Mouse (Mus musculus): ENCODE data around the gene Clcnka.

The Clcnka gene

DNA sequence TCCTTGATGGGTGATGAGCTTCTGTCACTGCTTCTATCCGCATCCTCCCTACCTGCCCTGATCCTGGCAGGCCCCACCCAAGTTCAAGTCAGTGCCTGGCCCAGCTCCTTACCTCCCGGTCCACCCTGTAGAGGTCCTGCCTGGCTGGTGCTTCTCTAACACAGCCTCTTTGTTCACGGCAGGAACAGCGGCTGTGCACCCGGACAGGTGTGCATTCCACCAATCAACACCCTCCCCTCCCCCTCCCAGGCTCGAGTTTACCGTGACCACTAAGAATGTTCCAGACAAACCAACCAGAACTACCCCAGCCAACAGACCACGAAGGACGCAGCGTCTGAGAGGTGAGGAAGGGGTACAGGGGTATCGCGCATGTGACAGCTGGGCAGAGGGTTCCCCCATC lies at the start of gene Clcnka:
Clcnka (minus strand) TSS at position 180 of the 400 bp plus-strand sequence.
- DNase-seq (ENCODE audit: low read depth, low spot score): no peak

DNA sequence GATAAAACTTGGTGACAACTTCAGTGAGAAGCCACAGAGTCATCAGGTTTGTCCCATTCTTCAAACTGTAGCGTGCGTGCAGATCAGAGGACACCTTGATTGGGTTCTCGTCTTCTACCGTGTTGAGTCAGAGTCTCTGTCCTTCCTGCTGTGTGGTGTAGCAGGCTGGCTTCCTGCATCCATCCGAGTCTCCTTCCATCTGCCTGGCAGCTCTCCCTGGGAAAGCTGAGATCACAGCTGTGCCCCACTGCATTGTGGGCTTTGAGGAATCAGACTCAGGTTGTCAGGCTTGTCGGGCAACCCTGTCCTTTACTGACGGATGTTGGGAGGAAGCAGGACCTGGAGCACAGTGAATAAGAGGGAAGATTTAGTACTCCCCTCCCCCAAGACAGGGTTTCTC lies 47.7 kb upstream of the Clcnka start:
- DNase-seq (ENCODE audit: low read depth, low spot score): no peak

DNA sequence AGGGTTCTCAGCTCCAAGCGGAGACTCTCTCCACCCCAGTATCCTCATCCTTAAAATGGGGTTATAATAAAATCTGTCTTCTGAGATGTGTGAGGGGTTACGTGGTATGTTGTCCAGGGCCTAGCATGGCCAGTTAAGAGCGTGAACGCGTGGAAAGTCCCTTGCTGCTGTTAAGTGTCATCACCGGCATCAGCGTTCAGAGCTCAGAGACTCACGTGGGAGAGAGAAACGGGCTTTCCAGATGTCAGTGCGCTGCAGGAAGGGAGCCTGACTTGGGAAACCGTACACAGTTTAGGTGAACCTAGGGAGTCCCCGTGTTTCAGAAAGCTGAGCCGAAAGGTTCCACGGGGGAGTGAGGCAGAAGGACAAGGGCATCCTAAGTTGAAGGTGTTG lies 46.8 kb upstream of the Clcnka start:
- DNase-seq (ENCODE audit: low read depth, low spot score): no peak

DNA sequence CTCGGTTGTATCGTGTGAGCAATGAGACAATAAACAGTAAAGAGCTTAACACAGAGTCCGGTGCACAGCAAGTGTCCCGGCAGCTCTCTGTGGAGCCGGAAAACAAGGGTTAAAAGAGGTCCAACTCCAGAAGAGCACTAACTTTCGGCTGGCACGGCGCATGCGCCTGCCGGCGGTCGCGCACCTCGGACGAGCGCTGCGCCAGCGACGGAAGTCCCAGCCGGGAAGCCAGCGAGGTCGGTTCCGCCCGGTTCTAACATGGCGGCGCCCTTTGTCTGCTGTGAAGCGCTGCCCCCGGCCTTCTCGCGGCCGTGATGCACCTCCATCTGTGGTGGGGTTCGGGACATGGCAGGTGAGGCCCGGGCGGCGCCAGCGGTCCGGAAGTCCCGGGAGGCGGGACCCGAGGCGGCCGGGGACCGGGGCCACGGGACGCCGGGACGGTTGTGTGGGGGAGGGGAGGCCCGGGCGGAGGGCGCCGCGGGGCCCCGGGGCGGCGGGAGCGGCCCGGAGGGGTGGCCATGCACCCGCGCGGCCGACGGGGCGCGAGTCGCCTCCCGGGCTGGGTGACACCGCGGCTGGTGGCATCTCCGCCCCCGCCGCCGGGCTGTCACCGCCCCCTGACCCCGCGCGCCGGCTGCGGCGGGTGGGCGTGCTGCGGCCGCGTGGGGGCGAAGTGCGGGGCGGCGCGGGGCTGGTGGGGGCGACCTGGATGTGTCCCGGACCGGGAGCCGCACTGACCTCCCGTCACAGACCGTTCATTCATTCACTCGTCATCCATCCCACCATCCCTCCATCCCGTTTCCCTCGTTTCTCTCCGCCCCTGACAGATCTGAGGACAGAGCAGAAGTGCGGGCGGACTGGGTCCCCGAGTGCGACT lies 46.2 kb upstream of the Clcnka start, which contains the start of gene Zbtb17:
Zbtb17 (plus strand) TSS at position 204 of the 877 bp plus-strand sequence.
- peak; percentile 93 for DNase-seq (ENCODE audit: low read depth, low spot score)

DNA sequence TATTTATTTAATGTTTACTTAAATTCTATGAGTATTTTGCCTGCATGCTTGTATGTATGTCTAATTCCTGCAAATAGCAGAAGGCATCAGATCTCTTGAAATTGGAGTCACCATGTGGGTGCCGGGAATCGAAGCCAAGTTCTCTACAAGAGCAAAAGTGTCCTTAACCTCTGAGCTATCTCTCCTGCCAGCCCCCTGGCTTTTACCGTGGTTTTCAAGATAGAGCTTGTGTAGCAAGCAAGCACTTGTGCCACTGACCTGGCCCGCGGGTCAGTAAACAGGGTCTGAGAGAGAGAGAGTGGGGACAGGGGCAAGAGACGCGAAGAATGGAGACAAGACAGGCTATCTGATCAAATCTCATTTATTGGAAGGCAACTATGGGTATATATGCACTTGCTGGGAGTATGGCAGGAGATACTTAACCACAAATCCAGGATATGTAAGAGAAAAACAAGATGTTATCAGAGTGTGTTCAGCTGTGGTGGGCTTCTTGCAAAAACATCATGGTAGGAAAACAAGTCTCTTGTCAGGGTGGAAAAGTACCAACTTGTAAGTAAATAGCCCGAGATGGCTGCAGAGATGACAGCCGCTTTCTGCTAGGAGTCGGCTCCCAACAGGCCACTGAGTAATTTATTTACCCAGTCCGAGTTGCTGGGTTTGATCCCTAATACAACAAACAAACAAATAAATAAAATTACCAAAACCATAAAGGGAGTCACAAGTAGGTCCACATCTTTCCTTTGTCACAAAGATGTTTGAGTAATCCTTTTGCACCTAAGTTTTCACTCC lies 45.3 kb upstream of the Clcnka start:
- DNase-seq (ENCODE audit: low read depth, low spot score): no peak

DNA sequence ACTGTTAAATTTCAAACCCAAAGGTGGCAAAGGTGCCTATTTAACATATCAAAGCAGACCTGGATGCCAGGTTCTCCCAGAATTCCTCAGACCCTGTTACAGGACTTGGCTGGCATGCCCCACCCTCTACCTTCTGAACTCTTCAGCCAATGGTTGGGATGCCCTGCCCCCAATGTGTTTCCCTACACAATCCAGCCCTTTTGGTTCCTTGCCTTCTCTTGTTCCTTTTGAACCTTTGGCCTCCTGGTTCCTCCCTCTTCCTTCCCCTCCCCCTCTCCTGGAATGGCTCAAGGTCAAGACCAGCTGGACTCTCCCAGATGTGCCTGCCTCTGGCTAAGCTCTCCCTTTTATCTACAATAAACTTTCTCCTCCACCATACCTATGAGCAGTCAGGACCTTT lies 42.4 kb upstream of the Clcnka start:
- no peak for DNase-seq (ENCODE audit: low read depth, low spot score)

DNA sequence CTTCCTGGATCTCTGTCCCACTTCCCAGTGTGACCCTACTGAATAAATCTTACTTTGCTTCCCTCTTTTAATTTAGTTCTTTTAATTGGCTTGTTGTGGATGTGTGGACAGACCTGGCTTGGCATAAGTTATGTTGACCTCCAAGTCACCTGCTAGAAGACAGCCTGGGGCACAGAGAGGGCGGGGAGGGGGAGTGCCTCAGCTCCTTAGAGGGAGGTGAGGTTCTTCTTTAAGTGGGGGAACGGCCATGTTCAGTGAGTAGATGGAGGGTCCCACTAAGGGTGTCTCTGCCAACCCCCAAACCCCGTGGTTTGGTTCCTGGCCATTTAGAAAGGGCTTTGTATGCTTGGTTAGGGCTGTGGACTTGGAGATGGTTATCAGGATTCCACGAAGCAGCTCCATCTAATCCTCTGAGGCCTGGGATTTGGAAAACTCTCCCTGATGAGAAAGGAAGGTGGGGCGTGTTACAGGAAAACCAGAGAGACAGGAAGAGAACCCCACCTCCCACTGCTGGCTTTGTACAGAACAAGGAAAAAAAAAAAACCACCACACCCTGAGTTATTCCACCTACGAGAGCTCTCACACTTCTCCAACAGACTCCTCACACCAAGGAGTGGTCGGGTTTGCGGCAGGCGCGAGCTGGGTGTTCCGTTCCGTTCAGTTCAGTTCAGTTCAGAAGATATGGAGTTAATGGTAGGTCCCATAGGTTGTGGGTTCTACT lies 40.7 kb upstream of the Clcnka start:
- DNase-seq (ENCODE audit: low read depth, low spot score): no peak

DNA sequence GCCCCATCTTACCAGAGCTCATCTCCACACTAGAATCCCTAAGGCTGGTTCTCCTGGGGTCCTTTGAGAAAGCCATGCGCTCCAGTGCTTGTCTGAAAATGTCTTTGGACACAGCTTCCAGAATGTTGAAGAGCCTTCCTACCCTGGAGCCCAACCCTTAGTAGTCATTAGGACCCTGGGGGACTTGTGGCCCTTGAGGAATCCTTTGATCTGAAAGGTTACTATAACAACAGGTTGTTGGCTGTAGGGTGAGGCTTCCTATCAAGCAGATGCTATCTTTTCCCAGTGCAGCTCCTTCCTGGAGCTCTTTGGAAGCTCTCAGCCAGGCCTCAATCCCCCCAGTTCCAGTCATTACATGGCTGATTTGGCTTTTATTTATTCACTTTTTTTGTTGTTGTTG lies 37.5 kb upstream of the Clcnka start, which contains the start of gene Srarp:
Srarp (minus strand) TSS at position 132 of the 400 bp plus-strand sequence.
- DNase-seq (ENCODE audit: low read depth, low spot score): no peak

DNA sequence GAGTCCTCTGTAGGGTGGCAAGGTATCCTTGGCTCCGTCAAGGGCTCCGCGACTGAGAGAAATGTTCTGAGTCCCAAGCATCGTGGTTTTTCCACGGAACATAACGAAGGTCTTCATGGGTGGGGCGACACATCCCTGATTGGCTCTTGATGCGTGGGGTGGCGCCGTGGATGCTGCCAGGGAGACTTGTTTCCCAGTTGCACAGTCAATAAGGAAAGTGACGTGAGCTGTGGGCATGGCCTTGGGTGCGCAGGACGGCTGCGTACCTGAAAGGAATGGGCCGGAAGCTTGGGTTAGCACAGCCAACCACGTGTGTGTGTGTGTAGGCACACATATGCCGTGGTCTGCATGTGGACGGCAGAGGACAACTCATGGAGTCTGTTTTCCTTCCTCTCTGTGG lies 34.7 kb upstream of the Clcnka start:
- no peak for DNase-seq (ENCODE audit: low read depth, low spot score)

DNA sequence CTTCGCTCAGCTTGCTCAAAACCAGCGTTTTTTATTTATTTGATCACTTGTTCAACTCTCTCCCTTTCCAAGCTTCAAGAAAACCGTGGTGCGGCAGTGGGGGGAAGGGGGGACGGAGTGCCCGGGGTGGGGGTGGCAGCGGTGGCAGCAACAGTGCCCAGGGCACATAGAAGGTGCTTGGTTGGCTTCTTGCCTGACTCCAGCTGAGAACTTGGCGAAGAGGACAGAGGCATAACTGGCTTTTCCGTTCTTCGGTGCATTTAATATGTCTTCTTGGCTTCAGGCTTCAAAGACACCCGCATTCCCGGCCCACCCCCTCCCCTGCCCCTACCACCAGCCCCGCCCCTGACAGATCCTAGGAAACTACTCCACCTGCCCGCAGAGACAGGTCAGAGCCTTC lies 34.1 kb upstream of the Clcnka start:
- DNase-seq (ENCODE audit: low read depth, low spot score): no peak

DNA sequence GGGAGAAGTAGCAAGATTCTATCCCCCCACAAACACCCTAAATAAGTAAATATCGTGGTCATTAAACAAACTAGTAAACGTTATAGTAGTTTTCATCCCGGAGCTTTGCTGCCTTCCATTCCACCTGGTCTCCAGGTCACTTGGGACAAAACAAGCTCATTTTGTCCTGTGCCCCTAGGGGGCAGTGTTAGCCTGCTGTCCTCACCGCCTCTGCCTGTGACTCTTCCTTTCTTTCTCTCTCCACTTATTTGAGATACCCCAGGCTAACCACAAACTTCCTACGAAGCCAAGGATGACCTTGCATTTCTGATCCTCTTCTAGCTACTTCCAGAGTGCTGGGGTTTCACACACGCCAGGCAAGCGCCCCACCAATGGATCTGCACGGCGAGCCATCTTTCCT lies 32.5 kb upstream of the Clcnka start:
- peak; percentile 71 for DNase-seq (ENCODE audit: low read depth, low spot score)

DNA sequence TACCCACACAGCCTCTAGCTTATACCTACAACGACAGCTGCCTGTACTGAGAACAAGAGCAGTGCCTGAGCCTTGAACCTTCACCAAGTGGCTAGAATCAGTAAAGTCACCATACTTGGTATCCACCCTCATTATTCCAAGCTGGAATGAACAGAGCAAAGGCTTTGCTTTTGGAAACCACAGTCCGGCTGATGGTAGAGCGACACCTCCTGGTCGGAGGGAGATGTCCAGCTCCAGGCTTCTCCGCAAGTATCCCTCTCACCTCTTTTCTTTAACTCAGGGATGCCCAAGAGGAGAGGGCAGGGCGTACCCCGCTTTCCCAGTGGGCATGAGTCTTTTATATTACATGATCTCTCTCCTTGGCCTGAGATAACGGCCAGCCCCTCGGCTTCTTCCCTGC lies 31.3 kb upstream of the Clcnka start:
- DNase-seq (ENCODE audit: low read depth, low spot score): peak; percentile 69

DNA sequence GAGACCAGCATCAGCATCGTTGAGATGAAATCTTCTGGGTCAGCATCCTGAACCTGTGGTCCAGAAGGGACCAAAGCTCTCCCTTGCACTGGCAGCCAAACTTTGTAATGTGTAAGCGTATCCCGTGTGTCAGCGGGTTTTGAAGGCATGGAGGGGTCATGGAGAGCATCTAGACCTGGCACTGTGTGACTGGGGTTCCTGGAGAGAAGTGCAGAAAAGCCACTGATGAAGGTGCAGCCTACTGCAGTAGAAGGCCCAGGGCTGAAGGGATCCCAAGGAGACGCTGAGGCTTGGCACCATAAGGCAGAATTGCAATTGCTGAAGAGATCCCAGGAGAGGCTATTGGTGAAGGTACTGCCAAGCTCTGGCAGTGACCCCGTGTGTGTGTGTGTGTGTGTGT lies 30.9 kb upstream of the Clcnka start:
- DNase-seq (ENCODE audit: low read depth, low spot score): no peak

DNA sequence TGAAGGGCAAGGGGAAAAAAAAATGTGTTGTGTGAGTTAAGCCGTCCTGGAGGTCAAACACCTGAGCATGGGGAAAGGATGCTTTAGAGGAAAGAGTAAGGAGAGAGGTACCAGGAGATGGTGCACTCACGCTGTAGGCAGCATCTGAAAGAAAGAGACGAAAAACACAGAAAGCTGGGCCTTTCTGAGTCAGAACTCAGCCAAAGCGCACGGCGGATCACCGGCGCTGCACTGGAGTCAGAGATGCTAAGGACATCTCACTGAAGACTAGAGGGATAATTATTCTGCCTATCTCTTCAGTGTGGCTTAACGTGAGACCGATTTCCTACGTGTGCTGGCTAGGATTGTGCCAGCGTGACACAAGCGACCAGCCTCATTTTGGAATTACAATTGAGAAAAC lies 29.4 kb upstream of the Clcnka start:
- DNase-seq (ENCODE audit: low read depth, low spot score): no peak

DNA sequence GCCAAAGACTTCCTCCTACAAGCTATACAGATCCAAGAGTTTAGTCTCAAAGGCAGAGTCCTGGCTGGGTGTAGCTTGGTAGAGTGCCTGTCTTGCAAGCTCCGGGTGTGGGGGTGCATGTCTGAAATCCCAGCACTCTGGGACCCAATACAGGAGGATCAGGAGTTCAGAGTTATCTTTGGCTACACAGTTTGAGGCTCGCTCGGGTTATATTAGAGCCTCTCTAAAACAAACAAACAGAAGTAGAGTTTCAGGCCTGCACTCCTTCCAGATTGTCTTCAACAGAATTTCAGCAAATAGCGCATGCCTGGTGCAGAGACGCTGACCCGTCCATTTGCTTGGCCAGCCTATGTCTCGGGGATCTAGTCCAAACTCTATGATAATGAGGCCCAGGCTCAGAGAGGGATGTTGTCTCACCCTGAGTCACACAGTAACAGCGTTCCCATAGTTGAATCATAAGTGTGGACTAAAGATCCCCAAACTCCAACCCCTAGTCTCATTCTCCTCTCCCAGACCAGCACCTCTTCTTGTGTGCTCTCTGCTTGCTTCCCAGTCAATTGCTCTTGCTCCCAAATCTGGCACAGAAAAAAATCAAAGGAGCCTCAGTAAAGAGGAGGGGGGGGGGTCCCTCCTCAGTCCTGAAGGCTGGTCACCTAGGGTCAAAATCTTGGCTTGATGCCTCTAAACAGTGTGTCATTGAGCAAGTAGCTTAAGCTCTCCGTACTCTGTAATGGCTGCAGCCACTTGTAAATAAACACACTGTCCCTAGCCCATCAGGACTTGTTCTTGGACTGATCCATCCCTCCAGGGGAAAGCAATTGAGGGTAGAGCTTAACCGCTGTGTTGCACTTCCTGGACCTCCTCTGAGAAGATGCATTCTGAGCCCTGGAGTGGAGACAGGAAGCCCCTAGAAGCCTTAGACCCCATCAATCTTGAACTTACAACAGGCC lies 28.5 kb upstream of the Clcnka start:
- DNase-seq (ENCODE audit: low read depth, low spot score): no peak

DNA sequence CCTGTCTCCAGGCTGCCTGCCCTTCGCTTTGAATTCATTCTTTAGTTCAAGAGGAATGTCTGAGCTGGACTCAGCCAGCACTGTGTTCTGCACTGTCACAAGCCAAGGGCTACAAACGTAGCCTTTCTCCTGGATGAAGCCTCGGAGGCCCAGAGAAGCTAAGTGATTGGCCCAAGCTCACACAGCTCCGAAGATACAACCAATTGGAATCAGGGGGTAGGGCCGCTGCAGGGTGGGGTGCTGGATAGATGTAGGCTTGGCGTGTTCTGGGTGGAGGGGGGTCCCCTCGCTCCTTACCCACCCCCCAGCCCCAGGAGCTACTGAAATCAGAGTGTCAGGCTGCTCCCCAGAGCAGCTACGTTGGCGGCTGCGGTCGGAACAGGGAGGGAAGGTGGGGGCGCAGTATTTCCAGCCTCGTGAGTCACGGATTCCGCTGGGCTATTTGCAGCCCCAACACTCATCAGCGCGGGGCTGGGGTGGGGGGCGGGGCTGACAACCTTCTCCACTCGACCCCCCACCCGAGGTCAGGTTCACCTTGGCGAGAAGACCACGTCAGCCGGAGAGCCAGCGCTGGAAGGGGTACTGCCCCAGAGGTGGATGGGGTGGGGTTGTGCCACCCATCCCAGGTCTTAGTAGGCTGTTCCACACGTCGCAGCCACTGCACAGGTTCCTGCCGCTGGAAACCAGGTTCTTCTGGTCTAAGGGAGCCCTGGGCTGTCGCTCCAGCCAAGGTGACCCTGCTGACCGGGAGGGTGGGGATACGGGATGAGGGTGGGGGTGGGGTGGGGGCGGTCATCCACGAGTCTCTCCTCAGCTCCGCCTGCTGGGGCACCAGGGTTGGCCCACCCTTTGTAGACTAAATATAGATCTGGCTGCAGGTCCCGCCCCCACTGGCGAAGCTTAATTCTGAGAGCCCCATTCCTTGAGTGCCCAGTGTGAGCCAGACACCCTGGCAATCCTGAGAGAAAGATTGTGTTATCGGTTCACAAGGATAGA lies 27.3 kb upstream of the Clcnka start:
- DNase-seq (ENCODE audit: low read depth, low spot score): no peak

DNA sequence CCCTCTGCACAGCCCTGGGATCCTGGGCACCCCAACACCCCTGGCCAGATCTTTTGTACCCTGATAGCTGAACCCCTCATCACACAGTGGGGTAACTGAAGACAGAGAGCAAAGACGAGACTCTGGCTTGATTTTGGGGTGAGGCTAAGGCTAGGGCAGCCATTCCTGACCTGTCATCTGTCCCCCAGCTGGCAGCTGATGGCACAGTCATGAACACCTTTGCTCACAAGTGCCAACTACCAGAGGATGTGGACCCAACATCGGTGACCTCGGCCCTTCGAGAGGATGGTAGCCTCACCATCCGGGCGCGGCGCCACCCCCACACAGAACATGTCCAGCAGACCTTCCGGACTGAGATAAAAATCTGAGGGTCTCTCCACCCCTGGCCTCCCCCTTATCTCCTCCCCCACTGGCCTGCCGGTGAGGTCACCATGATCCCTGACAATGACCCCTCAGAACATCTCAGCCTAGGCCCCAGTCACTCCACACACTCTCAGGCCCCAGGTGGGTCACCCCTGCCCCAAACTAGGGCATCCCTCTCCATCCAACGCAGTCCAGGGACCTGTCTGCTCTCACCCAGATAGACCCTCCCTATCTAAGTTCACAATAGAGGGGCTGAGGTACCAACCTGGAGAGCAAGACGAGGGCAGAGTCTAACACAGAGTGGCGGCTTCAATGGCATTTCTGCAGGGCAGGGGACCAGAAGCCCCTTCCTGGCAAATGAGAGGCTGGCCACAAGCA lies 25.3 kb upstream of the Clcnka start:
- no peak for DNase-seq (ENCODE audit: low read depth, low spot score)

DNA sequence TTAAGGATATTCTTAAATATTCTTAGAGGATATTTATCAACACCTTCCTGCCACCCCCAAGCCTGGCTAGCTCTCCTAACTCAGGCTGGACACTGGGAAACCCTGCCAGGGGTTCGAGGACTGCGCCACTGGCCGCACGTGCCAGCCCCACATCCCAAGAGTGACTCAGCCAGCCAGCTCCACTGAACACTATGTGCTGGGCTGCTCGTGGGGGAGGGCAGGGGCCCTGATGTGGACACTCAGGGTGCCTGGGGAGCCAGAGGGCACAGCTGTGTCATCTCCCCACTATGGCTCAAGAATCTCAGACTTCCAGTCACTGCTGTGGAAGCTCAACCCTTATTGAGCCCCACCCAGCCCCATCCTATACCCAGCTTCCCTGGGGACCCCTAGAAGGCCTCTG lies 24.8 kb upstream of the Clcnka start:
- DNase-seq (ENCODE audit: low read depth, low spot score): no peak

DNA sequence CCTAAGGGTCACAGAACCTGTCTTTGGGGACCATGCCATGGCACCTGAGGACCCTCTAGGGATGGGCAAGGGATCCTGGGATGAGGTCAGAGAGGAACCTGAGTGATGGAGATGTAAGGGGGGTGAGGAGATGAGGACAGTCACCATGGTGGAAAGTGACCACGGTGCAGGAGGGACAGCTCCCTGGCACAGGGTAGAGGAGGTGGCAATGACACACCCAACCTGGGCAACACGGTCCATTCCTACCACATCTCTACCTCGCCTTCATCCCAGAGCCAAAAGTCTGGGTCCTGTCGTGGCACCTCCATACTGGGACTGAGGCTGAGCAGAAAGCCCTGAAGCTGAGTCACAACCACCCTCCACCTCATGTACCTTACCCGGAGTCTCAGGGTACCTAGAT lies 24.3 kb upstream of the Clcnka start:
- DNase-seq (ENCODE audit: low read depth, low spot score): no peak

Data from mesoderm, embryonic 11.5 days (tissue).